Mouse (Mus musculus): ENCODE data around the gene Trim46. TPM values are rescaled to one million over a fixed set of nuclear protein-coding genes. Genes with fewer than 3 reads are reported as not detected.
A peak's percentile ranks its signal among the peaks of the same experiment; 100 is the strongest.

Gene Trim46
- total and polyA plus RNA-seq, 2 experiments from 2014 or later, result 63.5 to 98.3 TPM

DNA sequence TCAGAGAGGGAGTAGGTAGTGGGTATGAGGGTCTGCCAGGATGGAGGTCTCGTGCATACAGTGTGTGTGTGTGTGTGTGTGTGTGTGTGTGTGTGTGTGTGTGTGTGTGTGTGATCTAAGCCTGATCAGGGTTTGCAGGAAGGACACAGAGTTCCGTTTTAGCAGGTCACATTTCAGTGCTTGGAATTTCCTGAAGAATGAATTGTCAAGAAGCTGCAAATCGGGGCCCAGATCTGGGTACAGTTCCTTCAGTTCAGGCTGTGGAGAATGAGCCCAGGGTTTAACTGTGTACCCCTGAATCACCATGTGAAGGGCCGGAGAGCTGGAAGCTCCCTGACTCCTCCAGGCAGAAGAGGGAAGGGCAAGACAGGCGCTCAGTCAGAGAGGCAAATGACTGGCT is 41.2 kb upstream of the Trim46 start:
- Histone ChIP-seq H3K27ac (ENCODE audit: low read depth, low read length) (no peak overlapping the region), H3K9ac (no peak overlapping the region), H3K9me3 (ENCODE audit: low read length) (no peaks in the 10 kb centered on the region), H3K4me3 (ENCODE audit: low read depth, low read length) (no peak overlapping the region), H3K4me2 (ENCODE audit: low read depth) (no peak overlapping the region), H3K4me1 (ENCODE audit: insufficient read depth) (no peaks in the 10 kb centered on the region), H3K27me3 (ENCODE audit: insufficient read depth, low read length) (no peaks in the 10 kb centered on the region), H3K36me3 (ENCODE audit: insufficient read depth) (no peaks in the 10 kb centered on the region)
- WGBS, result 64% methylated on average over 5 of the region's 5 CpGs
- no peak for TF ChIP-seq CTCF (IDR thresholded peaks at IDR 0.05; ENCODE audit: low read depth)
- no peak for ATAC-seq
- no peak for DNase-seq

DNA sequence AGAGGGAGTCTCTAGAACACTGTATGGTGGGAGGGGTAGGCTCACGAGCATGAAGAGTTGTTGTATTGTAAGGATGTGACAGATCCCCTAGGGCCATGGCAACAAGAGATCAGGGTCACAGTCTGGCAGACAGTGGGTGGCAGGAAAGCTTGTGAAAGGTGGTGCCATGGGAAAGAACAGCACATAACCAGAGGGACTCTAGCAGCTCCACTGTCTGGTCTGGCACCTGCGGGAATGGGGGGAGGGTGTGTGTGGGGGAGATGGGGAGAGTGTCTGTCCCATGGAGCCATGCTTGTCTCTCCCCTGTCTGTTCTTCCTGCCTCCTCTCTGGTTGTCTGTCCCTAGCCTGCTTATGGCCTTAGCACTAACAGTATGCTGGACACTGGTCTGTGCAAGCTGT is 39.4 kb upstream of the Trim46 start:
- Histone ChIP-seq H3K27ac (ENCODE audit: low read depth, low read length) (no peak overlapping the region), H3K36me3 (ENCODE audit: insufficient read depth) (no peaks in the 10 kb centered on the region), H3K4me2 (ENCODE audit: low read depth) (no peak overlapping the region), H3K9me3 (ENCODE audit: low read length) (no peaks in the 10 kb centered on the region), H3K9ac (no peak overlapping the region), H3K4me1 (ENCODE audit: insufficient read depth) (0 out of 2 replicates have a peak, but pooled peaks cover 5% of the 10 kb centered on the region), H3K27me3 (ENCODE audit: insufficient read depth, low read length) (no peaks in the 10 kb centered on the region), H3K4me3 (ENCODE audit: low read depth, low read length) (no peak overlapping the region)
- no peak for DNase-seq
- no peak for ATAC-seq
- WGBS, result 50% methylated on average over 2 of the region's 2 CpGs
- TF ChIP-seq CTCF (IDR thresholded peaks at IDR 0.05; ENCODE audit: low read depth), result no peak

DNA sequence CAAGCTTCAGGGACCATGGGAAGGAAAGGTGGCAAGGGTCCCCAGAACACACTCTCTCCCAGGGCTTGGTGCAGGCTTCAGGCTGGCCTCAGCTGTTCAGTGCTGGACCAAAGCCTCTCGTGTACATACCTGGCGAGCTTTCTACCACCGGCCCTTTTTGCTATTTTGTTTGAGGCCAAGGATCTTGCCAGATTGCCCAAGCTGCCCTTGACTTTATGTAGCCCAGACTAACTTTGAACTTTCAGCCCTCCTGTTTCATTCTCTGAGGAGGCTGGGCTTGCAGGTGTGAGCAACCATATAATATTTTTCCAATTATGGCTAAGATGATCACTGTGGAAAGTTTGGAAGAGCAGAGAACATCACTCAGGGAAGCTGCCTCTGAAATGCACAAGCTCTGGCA is 38.2 kb upstream of the Trim46 start:
- no peak overlapping the region for H3K27ac ChIP-seq (ENCODE audit: low read depth, low read length)
- no peaks in the 10 kb centered on the region for H3K36me3 ChIP-seq (ENCODE audit: insufficient read depth)
- no peak overlapping the region for H3K9ac ChIP-seq
- H3K4me1 ChIP-seq (ENCODE audit: insufficient read depth), result 0 out of 2 replicates have a peak, but pooled peaks cover 5% of the 10 kb centered on the region
- no peak for TF ChIP-seq CTCF (IDR thresholded peaks at IDR 0.05; ENCODE audit: low read depth)
- DNase-seq (no peak), ATAC-seq (no peak)
- no peaks in the 10 kb centered on the region for H3K9me3 ChIP-seq (ENCODE audit: low read length)
- H3K27me3 ChIP-seq (ENCODE audit: insufficient read depth, low read length), result no peaks in the 10 kb centered on the region
- no peak overlapping the region for H3K4me2 ChIP-seq (ENCODE audit: low read depth)
- no peak overlapping the region for H3K4me3 ChIP-seq (ENCODE audit: low read depth, low read length)
- 95% methylated on average over 3 of the region's 3 CpGs for WGBS

DNA sequence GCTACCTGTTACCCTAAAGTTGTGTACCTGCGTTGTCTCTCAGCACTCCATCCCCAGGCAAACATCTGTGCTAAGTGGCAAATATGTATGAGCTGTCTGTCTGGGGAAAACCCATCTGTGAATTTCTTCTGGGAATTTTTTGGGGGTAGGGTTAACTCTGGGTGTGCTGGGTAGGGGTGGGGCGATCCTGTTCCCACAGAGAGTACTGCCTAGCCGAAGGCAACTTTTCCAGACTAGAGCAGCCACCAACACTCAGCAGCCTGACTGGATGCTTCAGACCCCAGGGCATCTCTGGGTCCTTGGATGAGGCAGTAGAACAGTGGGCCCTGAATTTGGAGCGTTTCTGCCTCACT is 36.2 kb upstream of the Trim46 start:
- Histone ChIP-seq H3K9me3 (ENCODE audit: low read length) (no peaks in the 10 kb centered on the region), H3K4me1 (ENCODE audit: insufficient read depth) (0 out of 2 replicates have a peak, but pooled peaks cover 9% of the 10 kb centered on the region), H3K4me3 (ENCODE audit: low read depth, low read length) (no peak overlapping the region), H3K9ac (0 out of 2 replicates have a peak overlapping the region, but pooled peaks have one; percentile 23), H3K4me2 (ENCODE audit: low read depth) (no peak overlapping the region), H3K27ac (ENCODE audit: low read depth, low read length) (no peak overlapping the region), H3K36me3 (ENCODE audit: insufficient read depth) (no peaks in the 10 kb centered on the region), H3K27me3 (ENCODE audit: insufficient read depth, low read length) (no peaks in the 10 kb centered on the region)
- ATAC-seq (no peak), DNase-seq (no peak)
- 17% methylated on average over 4 of the region's 4 CpGs for WGBS
- TF ChIP-seq CTCF (IDR thresholded peaks at IDR 0.05; ENCODE audit: low read depth), result no peak

DNA sequence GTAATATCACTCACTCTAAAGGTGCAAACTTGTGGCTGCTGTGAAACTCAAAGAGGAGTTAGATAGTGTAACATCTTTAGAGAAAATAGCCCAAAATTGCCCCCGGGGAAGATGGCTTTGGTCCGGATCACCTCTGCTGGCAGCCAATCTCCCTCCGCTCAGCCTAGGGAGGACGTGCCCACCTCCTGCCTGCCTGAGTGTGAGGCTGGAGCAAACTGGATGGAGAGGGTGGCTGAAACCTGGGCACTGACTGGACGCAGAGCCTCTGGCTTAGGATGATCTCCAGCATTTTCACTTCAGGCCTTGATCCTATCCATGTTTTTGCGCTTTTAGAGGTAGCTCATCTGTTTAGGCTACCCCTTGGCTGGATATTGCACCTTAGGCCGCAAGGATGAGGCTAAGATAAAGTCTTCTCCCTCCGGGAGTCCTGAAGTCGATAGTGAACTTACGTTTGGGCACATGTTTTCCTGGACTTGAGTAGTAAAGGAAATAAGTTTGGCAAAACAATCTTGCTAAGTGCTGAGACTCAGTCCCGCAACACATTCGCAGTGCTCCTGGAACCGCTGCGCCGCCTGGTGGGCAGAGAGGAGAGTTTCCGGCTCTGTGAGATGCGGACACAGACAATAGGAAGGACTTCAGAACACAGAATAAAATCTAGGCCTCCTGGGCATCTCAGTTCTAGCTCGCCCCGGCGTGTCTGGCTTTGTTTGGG is 35.6 kb upstream of the Trim46 start:
- 0 out of 2 replicates have a peak overlapping the region, but pooled peaks have one; percentile 23 for H3K9ac ChIP-seq
- WGBS, result 12% methylated on average over 20 of the region's 20 CpGs
- peak overlapping the region; percentile 49; the same call in 1 of the 2 replicates for H3K4me3 ChIP-seq (ENCODE audit: low read depth, low read length)
- no peaks in the 10 kb centered on the region for H3K36me3 ChIP-seq (ENCODE audit: insufficient read depth)
- H3K9me3 ChIP-seq (ENCODE audit: low read length), result no peaks in the 10 kb centered on the region
- no peak overlapping the region for H3K27ac ChIP-seq (ENCODE audit: low read depth, low read length)
- H3K4me1 ChIP-seq (ENCODE audit: insufficient read depth), result 0 out of 2 replicates have a peak, but pooled peaks cover 9% of the 10 kb centered on the region
- no peaks in the 10 kb centered on the region for H3K27me3 ChIP-seq (ENCODE audit: insufficient read depth, low read length)
- no peak for ATAC-seq
- peak overlapping the region; percentile 91 for H3K4me2 ChIP-seq (ENCODE audit: low read depth)
- TF ChIP-seq CTCF (IDR thresholded peaks at IDR 0.05; ENCODE audit: low read depth), result peak; percentile 92
- DNase-seq, result peak; percentile 89

DNA sequence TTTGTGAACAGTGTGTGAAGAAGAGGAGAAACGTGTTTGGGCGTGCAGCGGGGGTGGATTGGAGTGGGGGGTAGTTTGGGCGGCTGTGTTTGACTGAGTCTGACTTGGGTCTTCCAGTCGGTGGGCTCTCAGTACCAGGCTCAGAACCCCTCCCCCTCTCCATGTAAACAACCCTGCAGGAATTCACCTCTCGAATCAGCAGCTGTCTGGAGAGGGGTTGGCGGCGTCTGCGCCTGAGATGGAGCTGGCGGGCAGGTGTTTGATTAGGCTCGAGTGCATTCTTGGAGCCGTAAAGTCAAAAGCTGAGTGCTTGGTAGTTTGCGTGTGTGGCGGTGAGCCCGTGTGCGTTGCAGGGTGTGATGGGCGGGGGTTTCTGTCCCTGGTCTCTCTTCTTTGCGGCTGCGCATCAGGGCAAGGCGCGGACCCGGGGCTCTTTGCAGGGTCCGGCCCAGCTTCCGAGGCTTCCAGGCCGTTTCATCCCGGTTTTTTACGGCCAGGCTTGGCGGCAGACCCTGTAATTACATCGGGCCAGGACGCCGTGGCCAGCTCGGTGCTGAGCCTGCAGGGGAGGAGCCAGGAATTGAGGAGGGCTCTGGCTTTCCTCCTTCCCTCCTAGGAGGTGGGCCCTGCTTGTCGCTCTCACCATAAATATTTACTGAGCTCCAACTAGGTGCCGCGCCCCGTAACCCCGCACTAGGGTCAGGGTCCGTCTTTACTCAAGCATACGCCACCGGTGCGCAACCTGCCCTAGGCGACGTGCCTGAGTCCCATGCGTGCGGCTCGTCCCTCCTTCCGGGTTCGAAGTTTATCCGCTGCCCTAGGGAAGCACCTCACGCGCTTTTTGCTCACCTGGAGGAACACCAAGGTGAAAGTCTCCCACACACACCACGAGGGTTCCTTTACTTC is 34.8 kb upstream of the Trim46 start, which contains the start of gene Efna1:
Gene Efna1 (minus strand): TSS at position 537 of the 906 bp plus-strand sequence.
- WGBS, result 3% methylated on average over 49 of the region's 52 CpGs
- peak; percentile 19; the same call in 1 of the 2 replicates for TF ChIP-seq CTCF (IDR thresholded peaks at IDR 0.05; ENCODE audit: low read depth)
- Histone ChIP-seq H3K9ac (peak within 1 kb of the TSS; percentile 59), H3K36me3 (ENCODE audit: insufficient read depth) (no peaks in the 10 kb centered on the region), H3K4me3 (ENCODE audit: low read depth, low read length) (peak within 1 kb of the TSS; percentile 49), H3K27me3 (ENCODE audit: insufficient read depth, low read length) (no peaks in the 10 kb centered on the region), H3K9me3 (ENCODE audit: low read length) (no peaks in the 10 kb centered on the region), H3K4me1 (ENCODE audit: insufficient read depth) (0 out of 2 replicates have a peak, but pooled peaks cover 9% of the 10 kb centered on the region), H3K27ac (ENCODE audit: low read depth, low read length) (peak within 1 kb of the TSS; percentile 59), H3K4me2 (ENCODE audit: low read depth) (peak within 1 kb of the TSS; percentile 91)
- DNase-seq, result peak; percentile 61
- ATAC-seq, result peak; percentile 17

Data from forebrain, postnatal 0 days (tissue).